Mouse (Mus musculus) CH12.LX (cell line): ENCODE results near the gene Cdh4.

Source experiments
- CTCF ChIP-seq, 2 experiments: IDR thresholded peaks in 1 of 2; conservative IDR thresholded peaks in 1 of 2; 2 replicates each; pipeline ENCODE4 v1.5.1; 2011 to 2012; ENCODE audit warnings: low read depth in 2 of 2, low read length in 2 of 2, improper control_type of control experiment in 1 of 2, inconsistent platforms in 1 of 2, mild to moderate bottlenecking in 1 of 2, moderate library complexity in 1 of 2
- EP300 ChIP-seq: IDR thresholded peaks from 2 replicates; pipeline ENCODE4 v1.6.1; 2011; ENCODE audit warnings: low read length, improper control_type of control experiment
- MAFK ChIP-seq: IDR thresholded peaks from 2 replicates; pipeline ENCODE4 v1.6.1; 2011; ENCODE audit warnings: low read length, improper control_type of control experiment; ENCODE audit not compliant: insufficient replicate concordance

- no peak for TF ChIP-seq CTCF (conservative IDR thresholded peaks at IDR 0.05 in 1 of 2, IDR thresholded peaks at IDR 0.05 in 1 of 2; ENCODE audit: low read depth in 2 of 2, low read length in 2 of 2)
- no peak for TF ChIP-seq MAFK
- TF ChIP-seq EP300 = no peak
These were observed 28.0 kb upstream of the Cdh4 start for GRCm38 (mm10) chr2:179414253-179414652.
